Mouse (Mus musculus) intestine, embryonic 15.5 days (tissue): ENCODE data around the gene P2rx5. TPM values are rescaled to one million over a fixed set of nuclear protein-coding genes. Genes with fewer than 3 reads are reported as not detected.

Experiments used
- ATAC-seq: fragments of 200-750 bp; cut with Nextera tagmentation; 2 replicates; pipeline ENCODE4 v1.8.0; 2017; ENCODE audit warnings: moderate TSS enrichment, moderate library complexity
- H3K27ac ChIP-seq: fragments of 300-500 bp; sonication (generic); 2 replicates; pipeline ENCODE4 v1.5.1; 2015; ENCODE audit warnings: mild to moderate bottlenecking, inconsistent platforms
- H3K27me3 ChIP-seq: fragments of 300-500 bp; sonication (generic); replicated peaks from 2 replicates; pipeline ENCODE4 v1.6.1; 2015; ENCODE audit warnings: inconsistent platforms
- H3K36me3 ChIP-seq: fragments of 300-500 bp; sonication (generic); 2 replicates; pipeline ENCODE4 v1.6.1; 2015; ENCODE audit warnings: inconsistent platforms
- H3K4me1 ChIP-seq: fragments of 300-500 bp; sonication (generic); replicated peaks from 2 replicates; pipeline ENCODE4 v1.6.1; 2015; ENCODE audit warnings: inconsistent platforms
- H3K4me2 ChIP-seq: fragments of 300-500 bp; sonication (generic); replicated peaks from 2 replicates; pipeline ENCODE4 v1.6.1; 2015; ENCODE audit warnings: mild to moderate bottlenecking, inconsistent platforms
- H3K4me3 ChIP-seq: fragments of 300-500 bp; sonication (generic); replicated peaks from 2 replicates; pipeline ENCODE4 v1.5.1; 2015; ENCODE audit warnings: inconsistent platforms
- H3K9ac ChIP-seq: fragments of 300-500 bp; sonication (generic); 2 replicates; pipeline ENCODE4 v1.6.1; 2015; ENCODE audit warnings: inconsistent platforms
- H3K9me3 ChIP-seq: fragments of 300-500 bp; sonication (generic); 2 replicates; pipeline ENCODE4 v1.6.1; 2016; ENCODE audit warnings: inconsistent platforms
- WGBS: fragments of 180-500 bp; shearing (Covaris S2); methylation state at CpG from one replicate; pipeline ENCODE4 v1.1.7; 2015; 5-methylcytosine and 5-hydroxymethylcytosine counted together
- polyA plus RNA-seq: library from polyadenylated mRNA; unstranded; fragments of >200 nt; fragmentation: Nextera tagmentation; extraction: Ambion mirVana; gene quantifications from 2 replicates; pipeline ENCODE4 v1.2.1, GENCODE M21; 2015

Gene P2rx5
- polyA plus RNA-seq, 1 experiment from 2014 or later, result 0.09 TPM

DNA sequence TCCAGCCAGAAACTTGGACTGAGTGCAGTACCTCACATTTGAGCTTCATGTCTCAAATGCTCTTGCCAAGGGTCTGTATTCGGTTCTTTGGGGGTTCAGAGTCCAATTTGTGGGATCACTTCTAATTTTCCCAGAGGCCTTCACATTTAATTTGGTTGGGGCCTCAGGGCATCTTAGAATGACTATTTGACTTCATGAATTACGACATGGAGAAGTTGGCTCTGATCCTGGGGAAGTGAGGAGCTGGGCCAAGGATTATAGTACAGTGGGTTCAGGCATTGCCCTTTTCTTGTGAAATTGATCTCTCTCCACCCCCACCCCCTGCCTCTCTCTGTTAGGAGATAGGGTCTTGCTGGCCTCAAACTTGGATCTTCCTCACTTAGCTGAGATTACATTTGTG, 40.8 kb downstream of the P2rx5 start:
- 72% methylated on average over 2 of the region's 2 CpGs for WGBS

GRCm38 (mm10) chr11:73201597-73201996, 41.4 kb downstream of the P2rx5 start:
- Histone ChIP-seq H3K9me3 (no peaks in the 10 kb centered on the region), H3K4me3 (no peak overlapping the region), H3K9ac (no peak overlapping the region), H3K27ac (no peak overlapping the region), H3K36me3 (no peaks in the 10 kb centered on the region), H3K27me3 (no peaks in the 10 kb centered on the region), H3K4me1 (peaks cover 11% of the 10 kb centered on the region; the same call in 1 of the 2 replicates), H3K4me2 (no peak overlapping the region)
- 36% methylated on average over 4 of the region's 4 CpGs for WGBS
- ATAC-seq, result no peak

More for the DNA sequence above, 40.8 kb downstream of the P2rx5 start:
- Histone ChIP-seq H3K36me3 (no peaks in the 10 kb centered on the region), H3K9me3 (no peaks in the 10 kb centered on the region), H3K4me3 (no peak overlapping the region), H3K27ac (no peak overlapping the region), H3K27me3 (no peaks in the 10 kb centered on the region), H3K4me1 (peaks cover 11% of the 10 kb centered on the region; the same call in 1 of the 2 replicates), H3K4me2 (no peak overlapping the region), H3K9ac (no peak overlapping the region)
- no peak for ATAC-seq

- Histone ChIP-seq H3K9ac (no peak overlapping the region), H3K9me3 (no peaks in the 10 kb centered on the region), H3K4me1 (peaks cover 5% of the 10 kb centered on the region; the same call in 1 of the 2 replicates), H3K4me2 (no peak overlapping the region), H3K27me3 (no peaks in the 10 kb centered on the region), H3K27ac (no peak overlapping the region), H3K36me3 (no peaks in the 10 kb centered on the region), H3K4me3 (no peak overlapping the region)
- ATAC-seq, result no peak
- 84% methylated on average over 8 of the region's 8 CpGs for WGBS
Measured at GRCm38 (mm10) chr11:73203895-73204294, 43.7 kb downstream of the P2rx5 start.

DNA sequence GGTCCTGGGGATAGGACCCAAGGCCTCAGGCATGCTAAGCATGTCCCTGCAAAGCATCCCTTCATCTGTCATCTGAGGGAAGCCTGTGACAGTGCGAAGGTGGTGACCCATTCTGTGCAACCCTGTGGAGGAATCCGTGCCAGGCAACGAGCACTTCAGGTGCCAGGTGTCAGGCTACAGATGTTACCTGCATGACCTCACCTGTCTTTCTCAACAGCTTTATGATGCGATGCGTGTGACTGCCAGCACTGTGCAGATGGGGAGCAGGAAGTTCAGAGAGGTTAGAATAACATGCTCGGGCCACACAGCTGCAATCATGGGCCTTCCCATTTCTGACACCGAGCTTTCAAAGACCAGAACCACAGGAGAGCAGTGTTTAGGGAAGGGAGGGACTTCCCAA, 45.0 kb downstream of the P2rx5 start:
- Histone ChIP-seq H3K4me3 (no peak overlapping the region), H3K27me3 (no peaks in the 10 kb centered on the region), H3K4me1 (no peaks in the 10 kb centered on the region), H3K9me3 (no peaks in the 10 kb centered on the region), H3K4me2 (no peak overlapping the region), H3K36me3 (no peaks in the 10 kb centered on the region), H3K9ac (no peak overlapping the region), H3K27ac (no peak overlapping the region)
- no peak for ATAC-seq
- 70% methylated on average over 7 of the region's 7 CpGs for WGBS

GRCm38 (mm10) chr11:73207621-73208020, 47.4 kb downstream of the P2rx5 start:
- 79% methylated on average over 2 of the region's 2 CpGs for WGBS

GRCm38 (mm10) chr11:73213956-73214355, 53.7 kb downstream of the P2rx5 start:
- WGBS, result 79% methylated on average over 3 of the region's 3 CpGs
- no peak for ATAC-seq

More at GRCm38 (mm10) chr11:73207621-73208020, 47.4 kb downstream of the P2rx5 start:
- no peak for ATAC-seq
- Histone ChIP-seq H3K4me2 (no peak overlapping the region), H3K4me3 (no peak overlapping the region), H3K9ac (no peak overlapping the region), H3K36me3 (no peaks in the 10 kb centered on the region), H3K4me1 (no peaks in the 10 kb centered on the region), H3K9me3 (no peaks in the 10 kb centered on the region), H3K27me3 (no peaks in the 10 kb centered on the region), H3K27ac (no peak overlapping the region)

DNA sequence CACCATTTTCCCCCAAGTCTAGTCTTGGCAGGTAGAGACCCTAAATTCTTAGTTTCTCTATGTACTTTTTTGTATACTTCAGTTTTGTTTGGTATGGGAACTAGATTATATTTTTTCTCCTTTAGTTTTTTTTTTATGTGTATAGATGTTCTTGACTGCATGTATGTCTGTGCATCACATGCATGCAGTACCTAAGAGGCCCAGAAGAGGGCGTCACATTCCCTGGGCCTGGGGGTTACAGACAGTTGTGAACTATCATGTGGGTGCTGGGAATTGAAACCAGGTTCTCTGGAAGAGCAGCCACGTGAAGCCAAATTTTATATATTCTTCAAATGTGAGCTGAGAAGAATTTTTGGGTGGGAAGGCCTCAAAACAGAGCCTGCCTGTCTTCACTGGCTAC, 59.5 kb downstream of the P2rx5 start:
- H3K4me1 ChIP-seq, result no peaks in the 10 kb centered on the region
- no peaks in the 10 kb centered on the region for H3K36me3 ChIP-seq
- H3K9me3 ChIP-seq, result no peaks in the 10 kb centered on the region
- H3K4me3 ChIP-seq, result no peak overlapping the region
- no peak overlapping the region for H3K4me2 ChIP-seq
- H3K27ac ChIP-seq, result no peak overlapping the region
- ATAC-seq, result no peak
- 64% methylated on average over 2 of the region's 2 CpGs for WGBS
- H3K9ac ChIP-seq, result no peak overlapping the region
- H3K27me3 ChIP-seq, result no peaks in the 10 kb centered on the region

More at GRCm38 (mm10) chr11:73213956-73214355, 53.7 kb downstream of the P2rx5 start:
- Histone ChIP-seq H3K4me3 (no peak overlapping the region), H3K4me1 (no peaks in the 10 kb centered on the region), H3K9me3 (no peaks in the 10 kb centered on the region), H3K4me2 (no peak overlapping the region), H3K36me3 (no peaks in the 10 kb centered on the region), H3K9ac (no peak overlapping the region), H3K27me3 (no peaks in the 10 kb centered on the region), H3K27ac (no peak overlapping the region)

GRCm38 (mm10) chr11:73220651-73221050, 60.4 kb downstream of the P2rx5 start:
- Histone ChIP-seq H3K27ac (no peak overlapping the region), H3K4me3 (no peak overlapping the region), H3K36me3 (no peaks in the 10 kb centered on the region), H3K4me2 (no peak overlapping the region), H3K4me1 (no peaks in the 10 kb centered on the region), H3K27me3 (no peaks in the 10 kb centered on the region), H3K9ac (no peak overlapping the region), H3K9me3 (no peaks in the 10 kb centered on the region)
- WGBS, result 89% methylated on average over 1 of the region's 1 CpGs
- no peak for ATAC-seq

Other genes starting within 250 kb of the P2rx5 start
- gene Atp2a3, start 199.3 kb upstream of the P2rx5 start, polyA plus RNA-seq, result 23.5 and 25.5 TPM in 2 replicates
- gene P2rx1, start 161.3 kb upstream of the P2rx5 start, polyA plus RNA-seq, result 14.3 and 27.7 TPM in 2 replicates
- gene Camkk1, start 141.4 kb upstream of the P2rx5 start, polyA plus RNA-seq, result 8.5 and 8.6 TPM in 2 replicates
- gene Ncbp3, start 112.6 kb upstream of the P2rx5 start, polyA plus RNA-seq, result 9.3 and 9.7 TPM in 2 replicates
- 0.19 and 0.35 TPM in 2 replicates for gene Itgae, start 69.8 kb upstream of the P2rx5 start, polyA plus RNA-seq
- gene Haspin, start 22.1 kb upstream of the P2rx5 start, polyA plus RNA-seq, result 15.2 and 16.5 TPM in 2 replicates
- gene Emc6, start 16.6 kb downstream of the P2rx5 start, polyA plus RNA-seq, result 118 and 126 TPM in 2 replicates
- gene Tax1bp3, start 16.7 kb downstream of the P2rx5 start, polyA plus RNA-seq, result 208 and 212 TPM in 2 replicates
- gene Ctns, start 38.6 kb downstream of the P2rx5 start, polyA plus RNA-seq, result 23.8 and 25.1 TPM in 2 replicates
- gene Shpk, start 39.0 kb downstream of the P2rx5 start, polyA plus RNA-seq, result 6.2 and 8.1 TPM in 2 replicates
- gene Trpv1, start 73.9 kb downstream of the P2rx5 start, polyA plus RNA-seq, result 0.10 TPM in 2 replicates
- gene Trpv3, start 107.0 kb downstream of the P2rx5 start, polyA plus RNA-seq, result 0.04 and 0.10 TPM in 2 replicates
- 0.94 and 1.3 TPM in 2 replicates for gene Aspa, start 169.2 kb downstream of the P2rx5 start, polyA plus RNA-seq
- not detected in 2 replicates for gene Gm49340, start 169.3 kb downstream of the P2rx5 start, polyA plus RNA-seq
- 0.18 and 0.47 TPM in 2 replicates for gene Spata22, start 169.3 kb downstream of the P2rx5 start, polyA plus RNA-seq
- gene Olfr20, start 190.4 kb downstream of the P2rx5 start, polyA plus RNA-seq, result not detected in 2 replicates
- gene Olfr376, start 210.8 kb downstream of the P2rx5 start, polyA plus RNA-seq, result not detected in 2 replicates
- gene Olfr1, start 239.2 kb downstream of the P2rx5 start, polyA plus RNA-seq, result not detected in 2 replicates